Mouse (Mus musculus): ENCODE data around the gene 2010111I01Rik. TPM values are rescaled to one million over a fixed set of nuclear protein-coding genes. Genes with fewer than 3 reads are reported as not detected.
A peak's percentile ranks its signal among the peaks of the same experiment; 100 is the strongest.

Gene 2010111I01Rik
- polyA plus RNA-seq, 1 experiment from 2014 or later: 101 TPM

DNA sequence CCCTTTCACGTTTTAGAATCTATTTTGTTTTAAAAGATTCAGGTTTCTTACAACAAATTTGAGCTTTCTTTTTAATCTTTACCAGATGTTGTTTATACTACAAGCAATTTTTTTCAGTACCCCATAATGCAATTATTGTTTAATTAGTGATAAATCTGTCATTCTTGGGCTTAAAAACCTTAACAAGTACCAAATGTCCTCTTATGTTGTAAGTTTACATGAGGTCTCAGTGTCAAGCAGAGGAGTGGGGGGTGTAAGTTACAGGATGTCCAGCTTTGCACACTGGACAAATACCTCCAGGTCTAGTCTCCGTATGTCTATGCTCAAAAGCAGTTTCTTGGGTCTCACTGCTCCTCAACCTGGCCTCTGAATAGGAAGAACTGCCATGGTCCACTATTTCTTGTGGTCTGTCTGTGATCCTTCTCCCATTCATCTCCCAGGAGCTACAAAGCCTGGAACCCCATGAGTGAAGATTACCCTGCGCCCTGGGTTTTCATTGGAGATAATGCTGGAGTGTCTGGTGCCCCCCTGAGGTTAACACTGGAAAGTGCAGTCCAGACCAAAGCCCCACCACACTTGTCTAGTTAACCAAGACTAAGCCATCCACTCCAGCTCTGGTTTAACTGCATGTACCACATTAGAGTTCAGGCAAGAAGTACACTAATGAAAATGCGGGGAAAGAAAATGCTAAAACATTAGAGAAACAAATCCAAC, 370.9 kb downstream of the 2010111I01Rik start:
- Histone ChIP-seq H3K27ac (replicated peaks) (peak overlapping the region; percentile 40; the same call in 1 of the 2 replicates), H3K9ac (ENCODE audit: low read length) (no peak overlapping the region), H3K9me3 (ENCODE audit: control insufficient read depth, low read length) (no peaks in the 10 kb centered on the region), H3K4me1 (replicated peaks; ENCODE audit: control insufficient read depth, insufficient read depth) (no peaks in the 10 kb centered on the region), H3K4me3 (ENCODE audit: low read depth, low read length) (no peak overlapping the region), H3K27me3 (ENCODE audit: control insufficient read depth, insufficient read depth, low read length) (no peaks in the 10 kb centered on the region), H3K4me2 (replicated peaks; ENCODE audit: low read depth) (no peak overlapping the region), H3K36me3 (ENCODE audit: control insufficient read depth, insufficient read depth, low read length) (no peaks in the 10 kb centered on the region)
- 71% methylated on average over 4 of the region's 4 CpGs for WGBS
- TF ChIP-seq EP300 (optimal IDR thresholded peaks at IDR 0.05) (no peak), CTCF (IDR thresholded peaks at IDR 0.05; ENCODE audit: low read depth) (peak; percentile 81)
- ATAC-seq (ENCODE audit: low FRiP score, low TSS enrichment) (0 out of 2 replicates have a peak, but pooled peaks have one; percentile 11), DNase-seq (ENCODE audit: low spot score) (no peak)

DNA sequence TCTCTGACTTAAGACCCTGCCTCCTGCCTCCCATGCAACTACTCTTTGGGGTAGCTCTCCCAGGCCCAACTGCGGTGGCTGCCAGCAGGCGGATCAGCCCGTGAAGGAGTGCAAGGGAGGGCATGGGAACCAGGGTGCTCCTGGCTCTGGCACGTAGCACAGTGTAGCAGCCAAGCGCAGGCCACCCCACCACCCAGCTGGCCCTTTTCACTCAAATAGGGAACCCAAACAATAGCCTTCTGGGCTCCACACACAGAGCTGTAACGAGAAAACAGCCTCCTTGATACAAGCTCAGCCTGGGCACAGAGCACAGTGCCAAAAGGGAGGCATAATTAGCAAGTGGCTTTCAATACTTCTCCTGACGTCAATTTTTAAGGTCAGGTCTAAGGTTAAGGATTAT, 371.6 kb downstream of the 2010111I01Rik start:
- H3K4me1 ChIP-seq (replicated peaks; ENCODE audit: control insufficient read depth, insufficient read depth): no peaks in the 10 kb centered on the region
- H3K27me3 ChIP-seq (ENCODE audit: control insufficient read depth, insufficient read depth, low read length): no peaks in the 10 kb centered on the region
- no peak overlapping the region for H3K9ac ChIP-seq (ENCODE audit: low read length)
- WGBS: 61% methylated on average over 7 of the region's 7 CpGs
- DNase-seq (ENCODE audit: low spot score) (no peak), ATAC-seq (ENCODE audit: low FRiP score, low TSS enrichment) (0 out of 2 replicates have a peak, but pooled peaks have one; percentile 19)
- H3K4me3 ChIP-seq (ENCODE audit: low read depth, low read length): no peak overlapping the region
- H3K9me3 ChIP-seq (ENCODE audit: control insufficient read depth, low read length): no peaks in the 10 kb centered on the region
- no peak for TF ChIP-seq CTCF (IDR thresholded peaks at IDR 0.05; ENCODE audit: low read depth)
- TF ChIP-seq EP300 (optimal IDR thresholded peaks at IDR 0.05): no peak
- no peak overlapping the region for H3K4me2 ChIP-seq (replicated peaks; ENCODE audit: low read depth)
- H3K27ac ChIP-seq (replicated peaks): peak overlapping the region; percentile 40; the same call in 1 of the 2 replicates
- no peaks in the 10 kb centered on the region for H3K36me3 ChIP-seq (ENCODE audit: control insufficient read depth, insufficient read depth, low read length)

DNA sequence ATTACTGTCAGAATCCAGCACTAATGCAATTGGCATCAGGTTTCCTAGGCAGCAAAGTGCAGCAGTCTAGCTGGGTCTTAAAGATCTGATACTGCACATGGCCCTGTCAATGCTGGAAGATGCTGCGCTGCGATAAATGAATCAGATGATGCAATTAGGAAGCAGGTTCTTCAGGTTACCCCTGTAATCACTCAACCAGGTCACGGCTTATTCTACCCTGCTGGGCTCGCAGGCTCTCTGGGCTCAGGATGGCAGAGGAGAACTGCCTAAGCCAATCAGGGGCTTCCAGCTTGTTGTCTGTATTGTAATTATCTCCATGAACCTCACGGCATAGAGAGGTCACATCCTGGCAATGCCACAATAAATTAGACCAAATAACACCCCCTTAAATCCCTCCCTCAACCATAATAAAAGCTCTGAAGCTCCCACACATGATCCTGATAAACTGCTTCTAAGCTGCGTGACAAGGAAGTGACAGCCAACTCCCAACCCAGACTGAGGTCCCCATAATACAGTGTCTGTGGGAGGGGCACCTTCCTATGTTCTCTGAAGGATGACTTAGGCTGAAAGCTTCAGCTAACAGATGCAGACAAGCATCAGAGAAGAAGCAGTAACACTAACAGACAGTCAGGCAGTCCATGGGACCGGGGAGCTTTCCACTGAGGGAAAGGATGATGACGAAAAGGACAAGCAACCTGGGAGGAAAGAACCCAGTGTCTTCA, 372.7 kb downstream of the 2010111I01Rik start:
- no peak overlapping the region for H3K4me3 ChIP-seq (ENCODE audit: low read depth, low read length)
- H3K27ac ChIP-seq (replicated peaks): no peak overlapping the region
- H3K9me3 ChIP-seq (ENCODE audit: control insufficient read depth, low read length): no peaks in the 10 kb centered on the region
- H3K27me3 ChIP-seq (ENCODE audit: control insufficient read depth, insufficient read depth, low read length): no peaks in the 10 kb centered on the region
- no peak overlapping the region for H3K9ac ChIP-seq (ENCODE audit: low read length)
- no peak for TF ChIP-seq CTCF (IDR thresholded peaks at IDR 0.05; ENCODE audit: low read depth)
- TF ChIP-seq EP300 (optimal IDR thresholded peaks at IDR 0.05): no peak
- no peak for DNase-seq (ENCODE audit: low spot score)
- peak; percentile 34; the same call in 1 of the 2 replicates for ATAC-seq (ENCODE audit: low FRiP score, low TSS enrichment)
- no peaks in the 10 kb centered on the region for H3K4me1 ChIP-seq (replicated peaks; ENCODE audit: control insufficient read depth, insufficient read depth)
- 62% methylated on average over 8 of the region's 8 CpGs for WGBS
- H3K4me2 ChIP-seq (replicated peaks; ENCODE audit: low read depth): no peak overlapping the region
- H3K36me3 ChIP-seq (ENCODE audit: control insufficient read depth, insufficient read depth, low read length): no peaks in the 10 kb centered on the region

DNA sequence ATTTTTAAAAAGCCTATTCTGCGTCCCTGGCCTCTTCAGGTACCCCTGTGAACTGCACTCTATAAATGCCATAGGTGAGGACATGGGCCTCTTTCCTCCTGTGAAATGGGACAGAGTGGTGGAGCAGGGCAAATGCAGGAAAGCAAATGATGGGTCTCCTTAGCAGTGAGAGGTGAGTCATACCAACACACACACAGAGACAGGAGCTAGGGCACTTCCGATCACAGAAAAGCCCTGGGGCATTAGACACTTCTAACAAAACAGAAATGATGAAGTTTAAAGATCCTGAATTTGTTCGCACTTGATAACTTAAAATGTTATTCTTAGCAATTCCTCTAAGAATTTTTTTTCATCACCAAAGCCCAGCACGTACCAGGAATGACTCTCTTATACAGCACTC, 375.3 kb downstream of the 2010111I01Rik start:
- Histone ChIP-seq H3K36me3 (ENCODE audit: control insufficient read depth, insufficient read depth, low read length) (no peaks in the 10 kb centered on the region), H3K9me3 (ENCODE audit: control insufficient read depth, low read length) (no peaks in the 10 kb centered on the region), H3K27me3 (ENCODE audit: control insufficient read depth, insufficient read depth, low read length) (no peaks in the 10 kb centered on the region), H3K9ac (ENCODE audit: low read length) (no peak overlapping the region), H3K4me2 (replicated peaks; ENCODE audit: low read depth) (no peak overlapping the region), H3K4me1 (replicated peaks; ENCODE audit: control insufficient read depth, insufficient read depth) (no peaks in the 10 kb centered on the region), H3K4me3 (ENCODE audit: low read depth, low read length) (no peak overlapping the region), H3K27ac (replicated peaks) (no peak overlapping the region)
- no peak for ATAC-seq (ENCODE audit: low FRiP score, low TSS enrichment)
- TF ChIP-seq EP300 (optimal IDR thresholded peaks at IDR 0.05) (no peak), CTCF (IDR thresholded peaks at IDR 0.05; ENCODE audit: low read depth) (no peak)
- no peak for DNase-seq (ENCODE audit: low spot score)
- 60% methylated on average over 4 of the region's 4 CpGs for WGBS

- WGBS: 47% methylated on average over 2 of the region's 2 CpGs
- Histone ChIP-seq H3K9ac (ENCODE audit: low read length) (no peak overlapping the region), H3K4me3 (ENCODE audit: low read depth, low read length) (no peak overlapping the region), H3K36me3 (ENCODE audit: control insufficient read depth, insufficient read depth, low read length) (no peaks in the 10 kb centered on the region), H3K9me3 (ENCODE audit: control insufficient read depth, low read length) (no peaks in the 10 kb centered on the region), H3K4me2 (replicated peaks; ENCODE audit: low read depth) (no peak overlapping the region), H3K4me1 (replicated peaks; ENCODE audit: control insufficient read depth, insufficient read depth) (no peaks in the 10 kb centered on the region), H3K27ac (replicated peaks) (no peak overlapping the region), H3K27me3 (ENCODE audit: control insufficient read depth, insufficient read depth, low read length) (no peaks in the 10 kb centered on the region)
- DNase-seq (ENCODE audit: low spot score) (no peak), ATAC-seq (ENCODE audit: low FRiP score, low TSS enrichment) (no peak)
- TF ChIP-seq CTCF (IDR thresholded peaks at IDR 0.05; ENCODE audit: low read depth) (no peak), EP300 (optimal IDR thresholded peaks at IDR 0.05) (no peak)
These were observed 378.1 kb downstream of the 2010111I01Rik start for GRCm38 (mm10) chr13:63342781-63343180.

- Histone ChIP-seq H3K4me1 (replicated peaks; ENCODE audit: control insufficient read depth, insufficient read depth) (no peaks in the 10 kb centered on the region), H3K9ac (ENCODE audit: low read length) (no peak overlapping the region), H3K36me3 (ENCODE audit: control insufficient read depth, insufficient read depth, low read length) (no peaks in the 10 kb centered on the region), H3K9me3 (ENCODE audit: control insufficient read depth, low read length) (no peaks in the 10 kb centered on the region), H3K27me3 (ENCODE audit: control insufficient read depth, insufficient read depth, low read length) (no peaks in the 10 kb centered on the region), H3K4me2 (replicated peaks; ENCODE audit: low read depth) (no peak overlapping the region), H3K27ac (replicated peaks) (no peak overlapping the region), H3K4me3 (ENCODE audit: low read depth, low read length) (no peak overlapping the region)
- ATAC-seq (ENCODE audit: low FRiP score, low TSS enrichment) (no peak), DNase-seq (ENCODE audit: low spot score) (no peak)
- no peak for TF ChIP-seq EP300 (optimal IDR thresholded peaks at IDR 0.05)
- TF ChIP-seq CTCF (IDR thresholded peaks at IDR 0.05; ENCODE audit: low read depth): no peak
- 100% methylated on average over 3 of the region's 3 CpGs for WGBS
These were observed 379.8 kb downstream of the 2010111I01Rik start for GRCm38 (mm10) chr13:63344481-63344880.

All from stomach, postnatal 0 days (tissue).